Mouse (Mus musculus) frontal cortex, postnatal 14 days (tissue): ENCODE data around the gene Actl7b.

ENCODE experiments used
- DNase-seq, 2 experiments: peaks; one replicate each; pipeline ENCODE4 v3.0.0; 2022; ENCODE audit warnings: low spot score in 2 of 2

Actl7b gene

DNA sequence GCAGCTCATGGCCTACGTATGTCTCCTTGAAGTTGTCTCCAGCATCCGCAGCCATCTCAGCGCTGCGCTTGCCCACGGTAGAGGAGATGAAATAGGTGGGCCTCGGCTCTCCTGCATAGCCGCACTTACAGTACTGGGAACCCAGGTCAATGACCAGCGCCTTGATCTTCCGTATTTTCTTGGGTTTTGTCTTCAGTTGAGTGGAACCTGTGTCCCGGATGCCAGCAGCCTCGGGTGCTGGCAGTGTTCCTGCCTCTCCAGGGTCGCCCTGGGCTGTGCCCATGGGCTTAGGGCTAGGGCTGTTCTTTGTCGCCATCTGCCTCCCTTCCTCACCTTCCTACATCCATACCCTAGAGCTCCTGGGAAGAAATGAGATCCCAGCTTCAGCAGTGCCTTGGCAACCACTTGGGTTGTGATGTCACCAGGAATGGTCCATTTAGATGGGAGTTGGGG, at the start of gene Actl7b:
TSS of gene Actl7b (minus strand) at position 403 of the 453 bp plus-strand sequence.
- no peak for DNase-seq

DNA sequence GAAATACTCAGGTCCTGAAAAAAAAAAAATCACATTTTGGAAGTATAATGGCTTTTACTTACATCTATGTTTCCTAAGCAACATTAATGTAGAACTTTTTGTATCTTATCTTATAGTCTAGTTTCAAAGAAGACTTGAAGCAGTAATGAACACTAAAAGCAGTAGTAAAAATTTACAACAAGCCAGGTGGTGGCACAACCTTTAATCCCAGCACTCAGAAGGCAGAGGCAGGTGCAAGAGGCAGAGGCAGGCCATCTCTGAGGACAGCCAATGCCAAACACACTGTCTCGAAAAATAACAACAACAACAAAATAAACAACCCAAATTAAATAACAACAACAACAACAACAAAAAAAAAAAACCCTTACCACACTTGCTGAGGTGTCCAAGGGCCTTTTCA, 29.8 kb upstream of the Actl7b start:
- no peak for DNase-seq

DNA sequence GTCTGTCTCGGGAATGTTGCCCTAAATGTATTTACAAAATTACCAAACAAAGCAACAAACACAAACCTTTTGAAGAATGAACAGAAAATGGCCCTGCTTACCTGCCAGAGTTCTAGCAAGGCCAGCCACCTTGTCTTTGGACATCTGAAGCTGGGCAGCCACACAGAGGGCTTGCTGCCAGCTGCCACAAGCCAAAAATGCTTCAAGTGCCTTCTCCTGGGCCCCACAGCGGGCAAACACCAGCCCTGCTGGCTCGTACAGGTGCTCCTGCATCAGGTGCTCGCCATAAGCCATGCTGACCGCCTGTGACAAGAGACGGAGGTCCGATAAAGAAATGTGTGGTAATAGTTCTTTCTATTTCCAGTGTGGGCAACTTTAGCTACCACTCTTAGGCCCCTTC, 27.7 kb upstream of the Actl7b start:
- no peak for DNase-seq

DNA sequence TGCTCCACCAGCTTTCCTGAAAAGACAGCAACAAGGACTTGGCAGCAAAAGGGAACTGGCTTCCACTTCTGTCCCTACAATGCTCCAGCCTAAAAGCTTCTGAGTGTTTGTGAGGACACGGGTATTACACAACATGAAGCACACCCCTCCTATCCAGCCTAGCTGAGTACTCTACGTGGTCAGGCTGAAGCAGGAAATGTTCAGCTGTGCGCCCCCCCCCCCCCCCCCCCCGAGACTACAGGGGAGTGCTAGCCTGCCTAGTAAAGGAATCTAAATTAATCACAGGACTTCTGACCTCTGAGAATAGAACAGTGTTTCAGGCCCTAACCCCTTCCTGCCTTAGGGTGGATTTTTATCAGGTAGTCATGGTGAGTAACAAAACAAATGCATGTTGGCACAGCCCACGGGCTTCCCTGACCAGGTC, 26.6 kb upstream of the Actl7b start:
- DNase-seq, result no peak

DNA sequence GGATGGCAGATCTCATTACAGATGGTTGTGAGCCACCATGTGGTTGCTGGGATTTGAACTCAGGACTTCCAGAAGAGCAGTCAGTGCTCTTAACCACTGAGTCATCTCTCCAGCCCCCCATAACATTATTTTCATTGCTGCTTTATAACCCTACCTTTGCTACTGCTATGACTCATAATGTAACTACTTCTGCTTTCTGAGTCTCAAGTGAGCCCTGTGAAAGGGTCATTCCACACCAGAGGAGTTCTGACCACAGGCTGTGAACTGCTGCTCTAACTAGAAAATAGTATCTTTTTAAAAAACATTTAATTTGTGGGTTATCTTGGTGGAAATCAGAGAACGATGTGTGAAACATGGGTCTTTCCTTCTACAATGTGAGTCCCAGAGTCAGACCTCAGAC, 16.4 kb upstream of the Actl7b start:
- DNase-seq, result no peak

DNA sequence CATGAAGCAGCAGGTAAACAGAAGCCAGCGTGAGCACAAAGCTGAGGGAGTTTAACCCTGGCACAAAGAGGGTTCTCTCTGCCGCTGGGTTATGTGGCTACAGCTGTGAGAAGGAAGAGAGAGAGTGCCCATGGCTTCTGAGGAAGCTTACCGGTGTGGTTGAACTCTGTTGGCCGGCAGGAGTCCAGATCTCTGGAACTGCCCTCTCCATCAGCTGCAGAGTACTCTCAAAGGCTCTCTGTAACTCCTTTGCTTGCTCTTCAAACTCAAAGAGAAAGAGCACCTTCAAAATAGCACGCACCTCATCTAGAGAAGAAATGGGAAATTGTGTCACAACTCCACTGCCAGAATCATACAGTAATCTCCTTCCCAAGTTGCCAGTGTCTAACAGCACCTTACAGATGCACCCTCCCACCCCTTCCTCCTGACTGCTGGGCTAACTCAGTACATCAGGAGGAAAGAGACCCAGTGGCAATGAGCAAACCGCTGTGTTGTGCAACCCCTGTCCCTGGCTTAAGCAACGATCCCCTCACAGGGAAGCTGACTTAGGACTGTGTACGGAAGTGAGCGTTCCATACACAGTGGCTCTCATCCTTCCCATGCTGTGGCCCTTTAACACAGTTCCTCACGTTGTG, 15.8 kb upstream of the Actl7b start:
- DNase-seq, result no peak

DNA sequence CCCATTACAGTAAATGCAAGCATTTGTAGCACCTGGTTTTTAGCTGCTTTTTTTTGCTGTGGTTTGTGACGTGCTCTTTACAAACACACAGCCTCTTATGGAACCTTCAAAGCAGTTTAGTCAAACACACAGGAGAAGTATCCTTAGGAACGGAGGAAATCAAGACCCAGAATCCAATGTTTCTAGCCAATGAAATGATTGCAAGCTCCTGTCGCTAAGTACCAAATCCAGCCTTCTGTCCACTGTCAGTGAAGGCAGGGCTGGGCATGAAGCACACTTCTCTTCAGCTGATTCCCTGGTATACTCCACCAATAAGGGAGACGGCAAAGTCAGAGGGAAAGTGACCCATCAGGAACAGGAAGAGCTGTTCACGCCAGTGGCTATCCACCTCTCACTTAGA, 14.8 kb upstream of the Actl7b start:
- no peak for DNase-seq

DNA sequence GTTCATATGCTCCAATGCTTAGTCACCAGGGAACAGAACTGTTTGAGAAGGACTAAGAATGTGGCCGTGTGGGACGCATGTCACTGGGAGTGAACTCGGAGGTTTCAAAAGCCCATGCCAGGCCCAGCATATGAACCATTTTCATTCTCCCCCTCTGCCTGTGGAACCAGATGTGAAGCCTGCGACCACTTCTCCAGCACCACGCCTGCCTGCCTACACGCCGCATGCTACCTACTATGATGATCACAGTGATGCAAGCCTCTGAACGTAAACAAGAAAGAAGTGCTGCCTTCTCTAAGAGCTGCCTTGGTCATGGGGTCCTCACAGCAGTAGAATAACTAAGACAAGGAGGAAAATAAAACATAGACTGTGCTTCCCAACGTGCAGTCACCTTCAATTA, 6.2 kb upstream of the Actl7b start:
- DNase-seq, result no peak

DNA sequence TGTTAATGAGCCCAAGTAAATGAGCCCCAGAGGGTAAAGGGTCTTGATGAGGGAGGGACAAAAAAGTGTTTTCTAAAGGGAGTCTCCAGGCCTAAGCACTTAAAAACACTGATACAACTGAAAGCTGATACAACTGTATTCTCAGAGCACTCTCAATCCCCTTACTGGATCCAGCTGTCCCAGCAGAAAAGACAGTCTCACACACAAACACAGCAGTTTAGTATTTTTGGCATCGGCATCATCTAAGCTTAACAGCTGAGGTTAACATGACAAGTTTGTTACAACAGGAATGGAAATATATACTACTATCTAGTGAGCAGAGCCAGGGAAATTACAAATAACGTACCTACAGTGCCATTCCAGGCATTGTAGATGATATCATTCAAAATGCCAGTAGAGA, 5.1 kb upstream of the Actl7b start:
- DNase-seq, result no peak

DNA sequence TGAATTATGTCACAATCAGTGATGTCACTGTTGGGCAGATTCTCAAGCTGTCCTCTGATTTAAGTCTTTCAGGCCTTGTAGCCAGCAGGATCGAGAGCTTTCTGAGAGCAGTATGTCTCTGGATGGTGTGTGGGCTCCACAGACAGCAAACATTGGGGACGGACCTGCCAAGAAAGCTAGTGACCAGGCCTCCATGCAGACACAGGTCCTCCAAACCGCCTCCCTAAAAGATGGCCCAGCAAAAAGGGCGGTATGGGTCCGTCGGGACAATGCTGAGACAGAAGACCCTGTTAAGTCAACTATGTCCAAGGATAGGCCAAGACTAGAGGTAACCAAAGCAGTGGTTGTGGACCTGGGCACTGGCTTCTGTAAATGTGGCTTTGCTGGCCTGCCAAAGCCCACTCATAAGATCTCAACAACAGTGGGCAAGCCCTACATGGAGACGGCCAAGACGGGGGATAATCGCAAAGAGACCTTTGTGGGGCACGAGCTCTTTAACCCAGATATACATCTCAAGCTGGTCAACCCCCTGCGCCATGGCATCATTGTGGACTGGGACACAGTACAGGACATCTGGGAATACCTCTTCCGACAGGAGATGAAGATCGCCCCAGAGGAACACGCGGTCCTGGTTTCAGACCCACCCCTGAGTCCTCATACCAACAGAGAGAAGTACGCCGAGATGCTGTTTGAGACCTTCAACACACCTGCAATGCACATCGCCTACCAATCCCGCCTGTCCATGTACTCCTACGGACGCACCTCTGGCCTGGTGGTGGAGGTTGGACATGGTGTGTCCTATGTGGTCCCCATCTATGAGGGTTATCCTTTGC, 2.3 kb upstream of the Actl7b start, which contains the start of gene Actl7a:
TSS of gene Actl7a (plus strand) at position 51 of the 833 bp plus-strand sequence.
- DNase-seq, result no peak

DNA sequence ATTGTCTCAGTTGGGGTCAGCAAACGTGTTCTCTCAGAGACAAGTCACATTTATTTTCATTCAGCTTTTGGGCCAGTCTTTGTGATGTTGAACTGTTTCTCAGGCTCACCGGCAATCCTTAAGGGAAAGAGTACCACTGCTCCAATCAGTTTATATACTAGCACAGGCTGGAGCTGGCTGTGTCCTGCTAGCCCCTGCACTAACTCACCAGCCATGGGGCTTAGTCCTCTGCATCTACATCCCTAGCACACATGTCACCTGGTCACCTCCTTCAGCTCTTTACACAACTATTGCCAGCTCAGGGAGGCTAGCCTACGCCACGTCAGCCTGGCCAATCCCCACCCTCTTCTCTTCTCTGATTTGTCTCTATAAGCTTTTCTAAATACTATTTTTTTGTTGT, 1.5 kb upstream of the Actl7b start:
- no peak for DNase-seq

DNA sequence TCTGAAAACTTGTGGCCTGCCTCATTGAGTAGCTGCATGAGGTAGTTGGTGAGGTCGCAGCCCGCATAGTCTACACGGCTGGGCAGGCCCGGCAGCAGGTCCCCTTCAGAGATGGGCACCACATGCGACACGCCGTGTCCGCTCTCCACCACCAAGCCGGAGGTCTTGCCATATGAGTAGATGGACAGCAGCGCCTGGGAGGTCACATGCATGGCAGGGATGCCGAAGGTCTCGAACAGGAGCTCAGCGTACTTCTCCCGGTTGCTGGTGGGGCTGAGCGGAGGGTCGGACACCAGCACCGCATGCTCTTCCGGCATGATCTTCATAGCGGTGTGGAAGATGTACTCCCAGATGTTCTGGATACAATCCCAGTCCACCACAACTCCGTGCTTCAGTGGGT, 632 bp downstream of the Actl7b start:
- DNase-seq, result no peak

DNA sequence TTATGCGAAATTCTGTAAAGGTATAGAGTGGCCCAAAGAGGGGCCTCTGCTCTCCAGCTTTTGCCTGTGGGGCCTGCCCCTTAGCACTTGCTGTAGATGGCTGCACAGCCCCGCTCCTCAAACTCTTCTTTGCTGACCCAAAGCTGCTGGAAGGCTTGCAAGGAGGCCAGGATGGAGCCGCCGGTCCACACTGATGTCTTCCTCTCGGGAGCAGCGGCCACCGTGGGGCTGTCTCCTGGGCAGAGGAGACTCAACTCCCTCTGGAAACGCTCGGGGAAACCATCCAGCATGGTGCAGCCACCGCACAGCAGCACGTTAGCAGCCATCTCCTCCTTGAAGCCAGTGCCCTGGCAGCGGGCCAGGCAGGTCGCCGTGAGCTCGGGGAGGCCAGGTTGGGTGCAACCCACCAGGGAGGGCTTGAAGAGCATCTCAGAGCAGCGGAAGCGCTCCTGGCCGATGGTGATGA, 1.2 kb downstream of the Actl7b start, which contains the start of gene Gm26657:
TSS of gene Gm26657 (plus strand) at position 51 of the 466 bp plus-strand sequence.
- DNase-seq, result no peak

DNA sequence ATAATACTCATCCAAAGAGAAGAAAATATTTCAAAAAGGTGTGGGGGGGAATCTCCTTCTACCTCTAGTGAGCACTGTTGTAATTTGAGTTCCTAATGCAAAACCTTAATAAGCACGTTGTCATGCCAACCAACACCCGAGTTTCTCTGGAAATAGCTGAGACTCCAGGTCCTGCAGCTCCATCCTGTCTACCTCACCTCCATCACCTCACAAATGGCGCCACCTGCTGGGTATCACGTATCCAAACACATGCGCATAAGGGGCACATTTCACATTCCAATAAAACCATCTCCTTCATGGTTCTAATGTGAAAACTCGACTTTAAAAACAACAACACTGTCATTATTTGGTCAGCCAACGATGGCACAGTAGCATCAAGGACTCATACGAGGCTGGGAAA, 15.4 kb downstream of the Actl7b start:
- no peak for DNase-seq

DNA sequence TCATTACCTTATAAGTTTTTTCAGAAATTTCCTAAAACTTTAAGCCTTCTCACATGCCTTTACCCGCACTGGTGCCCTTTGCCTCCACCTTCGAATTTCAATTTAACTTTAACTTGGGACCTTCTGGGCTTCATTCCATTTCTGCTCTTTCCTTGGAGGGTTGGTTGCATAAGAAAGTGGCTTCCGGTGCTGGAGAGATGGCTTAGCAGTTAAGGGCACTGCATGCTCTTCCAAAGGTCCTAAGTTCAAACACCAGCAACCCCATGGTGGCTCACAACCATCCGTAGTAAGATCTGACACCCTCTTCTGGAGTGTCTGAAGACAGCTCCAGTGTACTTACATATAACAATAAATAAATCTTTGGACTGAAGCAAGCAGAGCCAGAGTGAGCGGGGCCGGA, 18.0 kb downstream of the Actl7b start:
- DNase-seq, result no peak

DNA sequence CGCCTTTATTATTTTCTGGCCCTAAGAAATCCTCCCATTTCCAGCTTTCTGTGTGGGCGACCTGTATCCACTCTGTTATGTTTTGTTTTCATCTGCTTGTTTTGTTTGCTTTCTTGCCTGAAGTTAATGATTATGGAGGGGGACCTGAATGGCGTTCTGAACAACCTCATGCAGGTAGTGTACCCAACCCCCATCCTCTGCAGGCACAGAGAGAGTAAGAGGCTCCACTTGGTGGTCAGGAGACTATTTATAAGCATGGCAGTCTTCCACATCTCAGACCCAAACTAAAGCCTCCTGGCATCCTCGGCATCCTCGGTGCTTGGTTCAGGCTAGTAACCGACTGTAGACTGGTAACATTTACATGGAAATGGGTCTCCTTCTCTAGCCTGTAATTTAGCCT, 18.9 kb downstream of the Actl7b start:
- DNase-seq, result no peak

DNA sequence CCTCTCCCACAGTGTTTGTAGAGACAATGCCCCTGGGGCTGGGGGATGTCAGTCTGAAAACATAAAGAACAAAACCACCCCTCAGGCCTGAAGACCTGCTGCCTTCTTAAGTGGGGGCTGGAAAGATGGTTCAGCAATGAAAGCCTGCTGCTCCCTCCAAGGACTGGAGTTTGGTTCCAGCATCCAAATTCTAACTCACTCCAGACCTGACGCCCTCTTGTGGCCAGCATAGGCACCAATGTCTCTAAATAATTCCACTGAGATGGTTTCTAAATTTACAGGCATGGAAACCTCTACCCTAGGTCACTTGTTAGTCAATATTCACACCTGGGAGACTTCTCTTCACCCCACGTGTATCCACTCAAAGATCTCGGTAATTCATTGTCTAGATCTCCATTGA, 19.8 kb downstream of the Actl7b start:
- no peak for DNase-seq

DNA sequence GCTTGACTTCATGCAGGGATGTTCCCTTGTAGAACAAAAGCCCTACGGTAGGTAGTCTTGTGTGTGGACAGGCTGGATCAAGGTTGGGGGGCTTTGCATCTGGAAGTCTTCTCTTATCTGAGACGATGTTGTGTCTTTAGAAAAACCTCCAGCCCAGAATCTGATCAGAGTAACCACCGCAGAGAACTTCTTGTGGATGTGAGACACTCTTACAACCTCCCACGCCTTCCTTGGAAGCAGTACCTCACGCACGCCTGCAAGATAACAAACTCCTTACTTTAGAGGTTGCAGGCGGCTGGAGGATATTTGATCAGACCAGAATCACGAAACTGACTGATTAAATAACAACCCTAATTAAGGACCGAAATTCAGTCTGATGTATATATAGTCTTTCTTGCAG, 20.8 kb downstream of the Actl7b start:
- no peak for DNase-seq

DNA sequence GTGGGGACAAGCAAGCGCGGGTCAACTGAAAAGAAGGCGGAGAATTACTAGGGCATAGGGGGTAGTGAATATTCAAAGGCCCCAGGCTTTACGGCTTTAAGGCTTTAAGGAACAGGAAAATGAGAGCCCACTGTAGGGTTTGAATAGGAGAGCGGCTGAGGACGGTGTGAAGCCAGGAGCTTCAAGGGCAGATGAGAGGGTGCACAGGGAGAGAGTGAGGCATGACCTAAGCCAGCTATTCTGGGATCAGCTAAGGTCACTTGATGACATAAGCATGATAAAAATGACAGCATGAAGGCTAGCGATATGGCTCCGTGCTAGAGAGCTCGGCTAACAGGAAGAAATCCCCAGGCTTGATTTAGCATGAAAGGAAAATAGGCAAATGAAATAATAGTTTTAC, 21.8 kb downstream of the Actl7b start:
- no peak for DNase-seq

DNA sequence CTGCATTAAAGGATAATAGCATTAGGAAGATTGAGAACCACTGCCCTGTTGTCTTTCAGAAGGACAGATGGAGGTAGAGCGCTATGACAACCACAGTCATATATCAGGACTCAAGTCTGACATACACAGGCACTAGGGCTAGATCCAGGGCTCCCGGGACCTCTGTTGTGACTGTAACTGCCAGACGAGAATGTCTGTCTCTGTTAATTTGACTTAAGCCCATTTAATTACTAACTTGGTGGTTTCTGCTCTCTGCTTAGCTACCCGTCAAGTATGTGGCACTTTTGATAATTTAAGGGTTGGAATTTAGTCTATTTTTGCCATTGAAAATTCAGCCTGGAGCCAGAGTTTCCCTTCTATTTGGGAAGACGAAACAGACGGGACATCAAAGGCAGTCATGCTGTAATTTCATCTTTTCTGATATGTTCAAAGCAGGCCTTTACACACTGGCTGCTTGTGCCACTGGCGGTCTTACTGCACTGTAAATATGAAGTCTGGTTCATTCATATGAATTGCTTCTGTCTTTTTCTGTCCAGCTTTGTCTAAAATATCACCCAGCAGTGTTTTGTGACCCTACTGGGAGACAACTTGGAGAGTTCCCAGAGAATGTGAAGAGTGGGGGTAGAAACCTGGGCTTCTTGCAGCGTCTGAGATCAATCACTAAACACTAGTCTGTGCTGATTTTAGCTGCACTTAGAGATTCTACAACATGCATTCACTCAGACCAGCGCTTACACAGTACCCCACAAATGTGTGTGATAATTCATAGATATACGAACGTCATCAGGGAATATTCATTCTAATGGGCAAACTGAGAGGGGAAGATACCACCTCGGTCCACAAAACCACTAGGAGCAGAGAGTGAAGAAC, 22.4 kb downstream of the Actl7b start:
- DNase-seq, result no peak

DNA sequence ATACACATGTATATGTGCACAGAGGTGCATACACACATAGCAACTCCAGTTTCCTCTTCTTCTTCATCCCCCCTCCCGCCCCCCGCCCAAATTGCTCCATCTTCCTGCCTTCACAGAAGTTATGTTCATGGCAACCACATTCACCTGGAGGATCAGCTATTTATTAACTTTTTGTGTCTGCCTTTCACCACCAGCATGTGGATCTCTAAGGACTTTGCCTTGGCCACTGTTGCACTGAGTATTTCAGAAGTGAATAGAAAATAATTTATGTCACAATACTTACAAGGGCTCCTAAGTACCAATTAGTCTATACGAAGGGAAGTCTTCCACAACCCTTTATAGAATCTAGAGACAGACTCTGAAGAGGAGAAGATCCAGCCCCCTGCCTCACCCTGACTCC, 23.3 kb downstream of the Actl7b start:
- no peak for DNase-seq

DNA sequence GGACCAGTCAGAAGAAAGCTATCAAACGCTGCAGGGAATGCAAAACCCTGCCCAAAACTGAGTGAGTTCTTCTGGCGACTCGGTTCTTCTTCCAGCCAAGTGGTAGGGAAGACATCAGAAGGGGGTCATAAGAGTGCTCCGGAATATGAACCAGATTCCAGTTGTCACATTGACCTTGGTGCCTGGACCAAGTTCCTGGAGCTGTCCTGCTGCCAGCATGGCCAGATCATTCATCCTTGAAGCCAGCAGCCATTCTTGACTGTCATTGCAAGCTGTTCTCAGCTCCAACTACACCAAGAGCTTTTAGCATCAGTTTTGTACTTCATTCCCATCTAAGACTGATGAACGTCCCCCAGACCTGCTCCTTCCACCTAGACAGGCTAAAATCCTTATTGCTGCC, 24.4 kb downstream of the Actl7b start:
- DNase-seq, result no peak
